Mouse (Mus musculus) intestine, postnatal 0 days (tissue): ENCODE data around the gene Rasal1. TPM values are rescaled to one million over a fixed set of nuclear protein-coding genes. Genes with fewer than 3 reads are reported as not detected.

Experiments
- ATAC-seq: fragments of 200-750 bp; cut with Nextera tagmentation; 2 replicates; pipeline ENCODE4 v1.8.0; 2017; ENCODE audit warnings: mild to moderate bottlenecking, moderate TSS enrichment, moderate library complexity
- H3K27ac ChIP-seq: fragments of 300-500 bp; sonication (generic); 2 replicates; pipeline ENCODE4 v1.5.1; 2014; ENCODE audit warnings: mild to moderate bottlenecking, low read depth, low read length, moderate library complexity
- H3K27me3 ChIP-seq: fragments of 300-500 bp; sonication (generic); replicated peaks from 2 replicates; pipeline ENCODE4 v1.6.1; 2014; ENCODE audit warnings: low read length, mixed read lengths; ENCODE audit not compliant: control insufficient read depth, insufficient read depth
- H3K36me3 ChIP-seq: fragments of 300-500 bp; sonication (generic); 2 replicates; pipeline ENCODE4 v1.6.1; 2014; ENCODE audit warnings: mild to moderate bottlenecking, moderate library complexity; ENCODE audit not compliant: control insufficient read depth, insufficient read depth
- H3K4me1 ChIP-seq: fragments of 300-500 bp; sonication (generic); replicated peaks from 2 replicates; pipeline ENCODE4 v1.6.1; 2014; ENCODE audit warnings: antibody characterized with exemption, low read length, mixed read lengths; ENCODE audit not compliant: control insufficient read depth, insufficient read depth
- H3K4me2 ChIP-seq: fragments of 300-500 bp; sonication (generic); replicated peaks from 2 replicates; pipeline ENCODE4 v1.6.1; 2014; ENCODE audit warnings: low read depth, mild to moderate bottlenecking, moderate library complexity
- H3K4me3 ChIP-seq: fragments of 300-500 bp; sonication (generic); 2 replicates; pipeline ENCODE4 v1.5.1; 2014; ENCODE audit warnings: low read depth, low read length
- H3K9ac ChIP-seq: fragments of 300-500 bp; sonication (generic); 2 replicates; pipeline ENCODE4 v1.6.1; 2014; ENCODE audit warnings: mild to moderate bottlenecking, low read depth, low read length
- H3K9me3 ChIP-seq: fragments of 300-500 bp; sonication (generic); 2 replicates; pipeline ENCODE4 v1.6.1; 2016; ENCODE audit warnings: mixed run types; ENCODE audit not compliant: control insufficient read depth
- CTCF ChIP-seq: sonication (generic); IDR thresholded peaks from 2 replicates; pipeline ENCODE4 v1.5.1; 2016; ENCODE audit warnings: low read depth, mild to moderate bottlenecking, control low read depth, antibody characterized with exemption, moderate library complexity
- WGBS: fragments of 180-500 bp; shearing (Covaris S2); extraction: QIAGEN DNeasy Blood & Tissue Kit; methylation state at CpG from one replicate; pipeline ENCODE4 v1.1.7; 2014; 5-methylcytosine and 5-hydroxymethylcytosine counted together
- polyA plus RNA-seq: library from polyadenylated mRNA; unstranded; fragments of >200 nt; fragmentation: Nextera tagmentation; extraction: Ambion mirVana; gene quantifications from 2 replicates; pipeline ENCODE4 v1.2.1, GENCODE M21; 2015

Gene Rasal1
- polyA plus RNA-seq, 1 experiment from 2014 or later: 5.1 TPM

GRCm38 (mm10) chr5:120685678-120686077 is 37.1 kb downstream of the Rasal1 start:
- H3K4me1 ChIP-seq: no peaks in the 10 kb centered on the region
- WGBS: 75% methylated on average over 8 of the region's 8 CpGs
- peaks cover 21% of the 10 kb centered on the region; the same call in 1 of the 2 replicates for H3K27me3 ChIP-seq
- no peaks in the 10 kb centered on the region for H3K36me3 ChIP-seq
- ATAC-seq: no peak
- TF ChIP-seq CTCF: no peak
- H3K9me3 ChIP-seq: no peaks in the 10 kb centered on the region
- H3K4me2 ChIP-seq: no peak overlapping the region
- no peak overlapping the region for H3K4me3 ChIP-seq
- H3K9ac ChIP-seq: no peak overlapping the region
- H3K27ac ChIP-seq: no peak overlapping the region

GRCm38 (mm10) chr5:120686749-120687483 is 38.3 kb downstream of the Rasal1 start:
- peaks cover 21% of the 10 kb centered on the region; the same call in 1 of the 2 replicates for H3K27me3 ChIP-seq

GRCm38 (mm10) chr5:120687484-120687851 is 38.9 kb downstream of the Rasal1 start:
- Histone ChIP-seq H3K4me2 (no peak overlapping the region), H3K36me3 (no peaks in the 10 kb centered on the region), H3K9ac (no peak overlapping the region), H3K4me3 (no peak overlapping the region), H3K27ac (no peak overlapping the region), H3K4me1 (no peaks in the 10 kb centered on the region), H3K27me3 (peaks cover 15% of the 10 kb centered on the region; the same call in 1 of the 2 replicates), H3K9me3 (no peaks in the 10 kb centered on the region)
- ATAC-seq: no peak
- TF ChIP-seq CTCF: no peak
- 70% methylated on average over 3 of the region's 3 CpGs for WGBS

More at GRCm38 (mm10) chr5:120686749-120687483, 38.3 kb downstream of the Rasal1 start:
- Histone ChIP-seq H3K4me3 (no peak overlapping the region), H3K4me1 (no peaks in the 10 kb centered on the region), H3K36me3 (no peaks in the 10 kb centered on the region), H3K4me2 (no peak overlapping the region), H3K27ac (no peak overlapping the region), H3K9ac (no peak overlapping the region), H3K9me3 (no peaks in the 10 kb centered on the region)
- no peak for ATAC-seq
- WGBS: 62% methylated on average over 6 of the region's 6 CpGs
- TF ChIP-seq CTCF: no peak

DNA sequence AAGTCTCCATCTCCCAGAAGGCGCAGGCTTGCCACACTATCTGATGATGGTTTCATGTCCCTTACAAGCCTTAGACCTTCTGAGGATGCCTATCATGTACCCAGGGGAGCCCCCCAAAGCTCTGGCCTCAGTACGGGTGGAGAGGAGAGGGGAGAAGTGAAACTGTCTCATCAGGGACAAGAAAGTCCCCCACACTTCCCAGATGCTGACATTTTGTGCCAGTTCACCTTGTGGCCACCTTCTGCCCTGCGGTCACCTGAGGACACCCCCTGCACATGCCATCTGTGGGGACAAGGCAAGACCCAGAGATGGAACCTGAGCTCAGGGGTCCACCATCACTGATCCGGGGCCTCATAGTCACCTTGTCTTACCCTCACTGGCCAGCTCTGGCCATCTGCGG is 39.3 kb downstream of the Rasal1 start:
- H3K27ac ChIP-seq: no peak overlapping the region
- H3K27me3 ChIP-seq: peaks cover 11% of the 10 kb centered on the region; the same call in 1 of the 2 replicates
- ATAC-seq: no peak
- whole genome bisulfite sequencing: 91% methylated on average over 5 of the region's 5 CpGs
- no peaks in the 10 kb centered on the region for H3K4me1 ChIP-seq
- H3K9ac ChIP-seq: no peak overlapping the region
- TF ChIP-seq CTCF: no peak
- no peaks in the 10 kb centered on the region for H3K9me3 ChIP-seq
- no peaks in the 10 kb centered on the region for H3K36me3 ChIP-seq
- no peak overlapping the region for H3K4me2 ChIP-seq
- H3K4me3 ChIP-seq: no peak overlapping the region

- ATAC-seq: no peak
- Histone ChIP-seq H3K27ac (no peak overlapping the region), H3K4me2 (no peak overlapping the region), H3K9ac (no peak overlapping the region), H3K4me3 (no peak overlapping the region), H3K9me3 (no peaks in the 10 kb centered on the region), H3K36me3 (no peaks in the 10 kb centered on the region), H3K27me3 (peaks cover 8% of the 10 kb centered on the region; the same call in 1 of the 2 replicates), H3K4me1 (no peaks in the 10 kb centered on the region)
- 21% methylated on average over 4 of the region's 4 CpGs for WGBS
- TF ChIP-seq CTCF: no peak
Observed at GRCm38 (mm10) chr5:120688434-120688833, 39.8 kb downstream of the Rasal1 start.

GRCm38 (mm10) chr5:120690417-120690816 is 41.8 kb downstream of the Rasal1 start:
- no peak overlapping the region for H3K9ac ChIP-seq
- 44% methylated on average over 4 of the region's 4 CpGs for WGBS
- no peak for TF ChIP-seq CTCF
- H3K27ac ChIP-seq: no peak overlapping the region
- H3K36me3 ChIP-seq: no peaks in the 10 kb centered on the region
- no peaks in the 10 kb centered on the region for H3K4me1 ChIP-seq
- no peak for ATAC-seq
- H3K4me2 ChIP-seq: no peak overlapping the region
- H3K4me3 ChIP-seq: no peak overlapping the region
- H3K27me3 ChIP-seq: peaks cover 17% of the 10 kb centered on the region
- H3K9me3 ChIP-seq: no peaks in the 10 kb centered on the region
